Mouse (Mus musculus) forebrain, embryonic 10.5 days (tissue): ENCODE data around the gene Rai14. TPM values are rescaled to one million over a fixed set of nuclear protein-coding genes. Genes with fewer than 3 reads are reported as not detected.
A peak's percentile ranks its signal among the peaks of the same experiment; 100 is the strongest.

Experiments
- DNase-seq: peaks from one replicate; pipeline ENCODE4 v3.0.0-alpha.2; 2017; ENCODE audit warnings: low spot score; ENCODE audit errors: extremely low spot score
- H3K27ac ChIP-seq: fragments of 300-500 bp; sonication (generic); 2 replicates; pipeline ENCODE4 v1.5.1; 2016; ENCODE audit warnings: mild to moderate bottlenecking
- H3K27me3 ChIP-seq: fragments of 300-500 bp; sonication (generic); 2 replicates; pipeline ENCODE4 v1.6.1; 2016; ENCODE audit warnings: mild to moderate bottlenecking; ENCODE audit not compliant: poor library complexity, severe bottlenecking
- H3K36me3 ChIP-seq: fragments of 300-500 bp; sonication (generic); replicated peaks from 2 replicates; pipeline ENCODE4 v1.6.1; 2016; ENCODE audit warnings: mild to moderate bottlenecking, moderate library complexity
- H3K4me1 ChIP-seq: fragments of 300-500 bp; sonication (generic); 2 replicates; pipeline ENCODE4 v1.6.1; 2016
- H3K4me3 ChIP-seq: fragments of 300-500 bp; sonication (generic); 2 replicates; pipeline ENCODE4 v1.5.1; 2016; ENCODE audit warnings: mild to moderate bottlenecking, moderate library complexity
- H3K9me3 ChIP-seq: fragments of 300-500 bp; sonication (generic); 2 replicates; pipeline ENCODE4 v1.6.1; 2016; ENCODE audit warnings: mild to moderate bottlenecking, moderate library complexity
- WGBS: fragments of 180-500 bp; shearing (Covaris S2); methylation state at CpG from one replicate; pipeline ENCODE4 v1.1.7; 2016; 5-methylcytosine and 5-hydroxymethylcytosine counted together
- polyA plus RNA-seq: library from polyadenylated mRNA; unstranded; fragments of >200 nt; fragmentation: Nextera tagmentation; extraction: Ambion mirVana; gene quantifications from 2 replicates; pipeline ENCODE4 v1.2.1, GENCODE M21; 2016

Gene Rai14
- 47.8 and 50.5 TPM in 2 replicates for polyA plus RNA-seq

- H3K9me3 ChIP-seq, result peaks cover 6% of the 10 kb centered on the region; the same call in 1 of the 2 replicates
- H3K4me3 ChIP-seq, result peak within 1 kb of the TSS; percentile 87
- H3K27ac ChIP-seq, result peak within 1 kb of the TSS; percentile 95
- H3K4me1 ChIP-seq, result peaks cover 42% of the 10 kb centered on the region
- under 1% methylated on average over 61 of the region's 68 CpGs for WGBS
- peaks cover 8% of the 10 kb centered on the region for H3K36me3 ChIP-seq
- peaks cover 4% of the 10 kb centered on the region; the same call in 1 of the 2 replicates for H3K27me3 ChIP-seq
- peak; percentile 79 for DNase-seq
Measured at GRCm38 (mm10) chr15:10714409-10715138, at the start of gene Rai14. Gene Rai14, minus strand, starts transcription at chr15:10714624.

- Histone ChIP-seq H3K27ac (no peak overlapping the region), H3K4me1 (no peaks in the 10 kb centered on the region), H3K9me3 (no peaks in the 10 kb centered on the region), H3K4me3 (no peak overlapping the region), H3K36me3 (no peaks in the 10 kb centered on the region), H3K27me3 (no peaks in the 10 kb centered on the region)
- WGBS, result 91% methylated on average over 6 of the region's 6 CpGs
- no peak for DNase-seq
Measured at GRCm38 (mm10) chr15:10761441-10761840, 47.0 kb upstream of the Rai14 start.

- 90% methylated on average over 12 of the region's 12 CpGs for WGBS
- H3K36me3 ChIP-seq, result no peaks in the 10 kb centered on the region
- H3K4me3 ChIP-seq, result no peak overlapping the region
- no peak overlapping the region for H3K27ac ChIP-seq
- no peak for DNase-seq
- no peaks in the 10 kb centered on the region for H3K9me3 ChIP-seq
- H3K27me3 ChIP-seq, result no peaks in the 10 kb centered on the region
- H3K4me1 ChIP-seq, result no peaks in the 10 kb centered on the region
Measured at GRCm38 (mm10) chr15:10760006-10760405, 45.6 kb upstream of the Rai14 start.

GRCm38 (mm10) chr15:10759440-10759839, 45.0 kb upstream of the Rai14 start:
- Histone ChIP-seq H3K9me3 (no peaks in the 10 kb centered on the region), H3K4me1 (no peaks in the 10 kb centered on the region), H3K27ac (no peak overlapping the region), H3K36me3 (no peaks in the 10 kb centered on the region), H3K4me3 (no peak overlapping the region), H3K27me3 (no peaks in the 10 kb centered on the region)
- no peak for DNase-seq
- 90% methylated on average over 4 of the region's 4 CpGs for WGBS

GRCm38 (mm10) chr15:10758808-10759207, 44.4 kb upstream of the Rai14 start:
- Histone ChIP-seq H3K4me3 (no peak overlapping the region), H3K27me3 (no peaks in the 10 kb centered on the region), H3K36me3 (no peaks in the 10 kb centered on the region), H3K9me3 (no peaks in the 10 kb centered on the region), H3K27ac (no peak overlapping the region), H3K4me1 (no peaks in the 10 kb centered on the region)
- DNase-seq, result no peak

GRCm38 (mm10) chr15:10751141-10751540, 36.7 kb upstream of the Rai14 start:
- H3K4me3 ChIP-seq, result no peak overlapping the region
- WGBS, result 91% methylated on average over 2 of the region's 2 CpGs
- H3K9me3 ChIP-seq, result no peaks in the 10 kb centered on the region
- H3K4me1 ChIP-seq, result peaks cover 25% of the 10 kb centered on the region
- no peak for DNase-seq
- H3K27ac ChIP-seq, result no peak overlapping the region
- H3K27me3 ChIP-seq, result no peaks in the 10 kb centered on the region
- no peaks in the 10 kb centered on the region for H3K36me3 ChIP-seq

GRCm38 (mm10) chr15:10750339-10750738, 35.9 kb upstream of the Rai14 start:
- 86% methylated on average over 2 of the region's 2 CpGs for WGBS

GRCm38 (mm10) chr15:10749678-10750077, 35.3 kb upstream of the Rai14 start:
- Histone ChIP-seq H3K27me3 (no peaks in the 10 kb centered on the region), H3K4me3 (no peak overlapping the region), H3K27ac (no peak overlapping the region), H3K36me3 (no peaks in the 10 kb centered on the region), H3K9me3 (no peaks in the 10 kb centered on the region), H3K4me1 (peaks cover 31% of the 10 kb centered on the region)
- no peak for DNase-seq
- 87% methylated on average over 4 of the region's 4 CpGs for WGBS

More at GRCm38 (mm10) chr15:10750339-10750738, 35.9 kb upstream of the Rai14 start:
- Histone ChIP-seq H3K4me1 (peaks cover 31% of the 10 kb centered on the region), H3K9me3 (no peaks in the 10 kb centered on the region), H3K27me3 (no peaks in the 10 kb centered on the region), H3K27ac (no peak overlapping the region), H3K36me3 (no peaks in the 10 kb centered on the region), H3K4me3 (no peak overlapping the region)
- no peak for DNase-seq

- no peaks in the 10 kb centered on the region for H3K9me3 ChIP-seq
- DNase-seq, result no peak
- no peak overlapping the region for H3K4me3 ChIP-seq
- WGBS, result 78% methylated on average over 8 of the region's 8 CpGs
- no peaks in the 10 kb centered on the region for H3K27me3 ChIP-seq
- H3K36me3 ChIP-seq, result no peaks in the 10 kb centered on the region
- H3K27ac ChIP-seq, result peak overlapping the region; percentile 63; the same call in 1 of the 2 replicates
- H3K4me1 ChIP-seq, result peaks cover 31% of the 10 kb centered on the region
Measured at GRCm38 (mm10) chr15:10747638-10748037, 33.2 kb upstream of the Rai14 start.

- Histone ChIP-seq H3K9me3 (no peaks in the 10 kb centered on the region), H3K4me1 (peaks cover 31% of the 10 kb centered on the region), H3K27me3 (no peaks in the 10 kb centered on the region), H3K4me3 (no peak overlapping the region), H3K36me3 (no peaks in the 10 kb centered on the region), H3K27ac (peak overlapping the region; percentile 63; the same call in 1 of the 2 replicates)
- no peak for DNase-seq
- WGBS, result 23% methylated on average over 4 of the region's 4 CpGs
Measured at GRCm38 (mm10) chr15:10747226-10747625, 32.8 kb upstream of the Rai14 start.

GRCm38 (mm10) chr15:10746303-10747051, 32.1 kb upstream of the Rai14 start:
- Histone ChIP-seq H3K9me3 (no peaks in the 10 kb centered on the region), H3K27ac (peak overlapping the region; percentile 63), H3K36me3 (no peaks in the 10 kb centered on the region), H3K27me3 (no peaks in the 10 kb centered on the region), H3K4me3 (no peak overlapping the region; the same call in 1 of the 2 replicates), H3K4me1 (peaks cover 31% of the 10 kb centered on the region)
- WGBS, result 68% methylated on average over 4 of the region's 4 CpGs
- DNase-seq, result no peak

- no peak for DNase-seq
- Histone ChIP-seq H3K36me3 (no peaks in the 10 kb centered on the region), H3K4me3 (no peak overlapping the region), H3K9me3 (no peaks in the 10 kb centered on the region), H3K4me1 (peaks cover 19% of the 10 kb centered on the region), H3K27ac (no peak overlapping the region), H3K27me3 (no peaks in the 10 kb centered on the region)
- 71% methylated on average over 6 of the region's 6 CpGs for WGBS
Measured at GRCm38 (mm10) chr15:10742441-10742840, 28.0 kb upstream of the Rai14 start.

GRCm38 (mm10) chr15:10739279-10739678, 24.9 kb upstream of the Rai14 start:
- H3K27ac ChIP-seq, result no peak overlapping the region
- 77% methylated on average over 1 of the region's 1 CpGs for WGBS
- no peaks in the 10 kb centered on the region for H3K27me3 ChIP-seq
- H3K4me3 ChIP-seq, result no peak overlapping the region
- no peaks in the 10 kb centered on the region for H3K36me3 ChIP-seq
- H3K4me1 ChIP-seq, result no peaks in the 10 kb centered on the region
- no peak for DNase-seq
- no peaks in the 10 kb centered on the region for H3K9me3 ChIP-seq
